Mouse (Mus musculus): ENCODE data around the gene Gpx2. TPM values are rescaled to one million over a fixed set of nuclear protein-coding genes. Genes with fewer than 3 reads are reported as not detected.

The Gpx2 gene
- polyA plus RNA-seq, 1 experiment from 2014 or later, result not detected

GRCm38 (mm10) chr12:76813543-76813942, 18.2 kb upstream of the Gpx2 start:
- Histone ChIP-seq H3K4me1 (ENCODE audit: control insufficient read depth, insufficient read depth, low read length) (peaks cover 9% of the 10 kb centered on the region; the same call in 1 of the 2 replicates), H3K9ac (ENCODE audit: low read length) (no peak overlapping the region)

GRCm38 (mm10) chr12:76811006-76811405, 15.7 kb upstream of the Gpx2 start:
- 91% methylated on average over 4 of the region's 4 CpGs for WGBS
- Histone ChIP-seq H3K27ac (ENCODE audit: low read depth, low read length) (no peak overlapping the region), H3K9me3 (ENCODE audit: control insufficient read depth, low read length) (no peaks in the 10 kb centered on the region), H3K4me2 (no peak overlapping the region), H3K27me3 (ENCODE audit: control insufficient read depth, insufficient read depth, low read length) (no peaks in the 10 kb centered on the region), H3K9ac (ENCODE audit: low read length) (no peak overlapping the region), H3K4me1 (ENCODE audit: control insufficient read depth, insufficient read depth, low read length) (no peaks in the 10 kb centered on the region), H3K36me3 (ENCODE audit: control insufficient read depth, insufficient read depth, low read length) (0 out of 2 replicates have a peak, but pooled peaks cover 2% of the 10 kb centered on the region), H3K4me3 (ENCODE audit: low read depth, low read length) (no peak overlapping the region)
- ATAC-seq (ENCODE audit: low FRiP score), result no peak
- no peak for DNase-seq (ENCODE audit: low spot score, missing footprints)

More at GRCm38 (mm10) chr12:76813543-76813942, 18.2 kb upstream of the Gpx2 start:
- no peaks in the 10 kb centered on the region for H3K27me3 ChIP-seq (ENCODE audit: control insufficient read depth, insufficient read depth, low read length)
- 82% methylated on average over 10 of the region's 10 CpGs for WGBS
- H3K36me3 ChIP-seq (ENCODE audit: control insufficient read depth, insufficient read depth, low read length), result 0 out of 2 replicates have a peak, but pooled peaks cover 2% of the 10 kb centered on the region
- no peak overlapping the region for H3K4me2 ChIP-seq
- DNase-seq (ENCODE audit: low spot score, missing footprints), result no peak
- no peak overlapping the region for H3K4me3 ChIP-seq (ENCODE audit: low read depth, low read length)
- no peak overlapping the region for H3K27ac ChIP-seq (ENCODE audit: low read depth, low read length)
- no peak for ATAC-seq (ENCODE audit: low FRiP score)
- no peaks in the 10 kb centered on the region for H3K9me3 ChIP-seq (ENCODE audit: control insufficient read depth, low read length)

- Histone ChIP-seq H3K27me3 (ENCODE audit: control insufficient read depth, insufficient read depth, low read length) (no peaks in the 10 kb centered on the region), H3K4me1 (ENCODE audit: control insufficient read depth, insufficient read depth, low read length) (no peaks in the 10 kb centered on the region), H3K4me3 (ENCODE audit: low read depth, low read length) (no peak overlapping the region), H3K9me3 (ENCODE audit: control insufficient read depth, low read length) (no peaks in the 10 kb centered on the region), H3K4me2 (no peak overlapping the region), H3K36me3 (ENCODE audit: control insufficient read depth, insufficient read depth, low read length) (0 out of 2 replicates have a peak, but pooled peaks cover 2% of the 10 kb centered on the region), H3K9ac (ENCODE audit: low read length) (no peak overlapping the region), H3K27ac (ENCODE audit: low read depth, low read length) (no peak overlapping the region)
- 95% methylated on average over 5 of the region's 5 CpGs for whole genome bisulfite sequencing
- DNase-seq (ENCODE audit: low spot score, missing footprints) (no peak), ATAC-seq (ENCODE audit: low FRiP score) (no peak)
Measured at GRCm38 (mm10) chr12:76810491-76810890, 15.1 kb upstream of the Gpx2 start.

GRCm38 (mm10) chr12:76807796-76808195, 12.4 kb upstream of the Gpx2 start:
- DNase-seq (ENCODE audit: low spot score, missing footprints) (no peak), ATAC-seq (ENCODE audit: low FRiP score) (no peak)
- 85% methylated on average over 10 of the region's 10 CpGs for WGBS
- Histone ChIP-seq H3K4me1 (ENCODE audit: control insufficient read depth, insufficient read depth, low read length) (no peaks in the 10 kb centered on the region), H3K36me3 (ENCODE audit: control insufficient read depth, insufficient read depth, low read length) (0 out of 2 replicates have a peak, but pooled peaks cover 2% of the 10 kb centered on the region), H3K9me3 (ENCODE audit: control insufficient read depth, low read length) (no peaks in the 10 kb centered on the region), H3K27ac (ENCODE audit: low read depth, low read length) (no peak overlapping the region), H3K4me2 (no peak overlapping the region), H3K9ac (ENCODE audit: low read length) (no peak overlapping the region), H3K27me3 (ENCODE audit: control insufficient read depth, insufficient read depth, low read length) (no peaks in the 10 kb centered on the region), H3K4me3 (ENCODE audit: low read depth, low read length) (no peak overlapping the region)

GRCm38 (mm10) chr12:76805056-76805811, 9.9 kb upstream of the Gpx2 start:
- H3K4me3 ChIP-seq (ENCODE audit: low read depth, low read length), result no peak overlapping the region
- WGBS, result 88% methylated on average over 10 of the region's 10 CpGs
- no peaks in the 10 kb centered on the region for H3K4me1 ChIP-seq (ENCODE audit: control insufficient read depth, insufficient read depth, low read length)
- no peak overlapping the region for H3K4me2 ChIP-seq
- DNase-seq (ENCODE audit: low spot score, missing footprints) (no peak), ATAC-seq (ENCODE audit: low FRiP score) (no peak)
- H3K27ac ChIP-seq (ENCODE audit: low read depth, low read length), result no peak overlapping the region
- H3K27me3 ChIP-seq (ENCODE audit: control insufficient read depth, insufficient read depth, low read length), result no peaks in the 10 kb centered on the region
- no peaks in the 10 kb centered on the region for H3K9me3 ChIP-seq (ENCODE audit: control insufficient read depth, low read length)
- no peak overlapping the region for H3K9ac ChIP-seq (ENCODE audit: low read length)
- H3K36me3 ChIP-seq (ENCODE audit: control insufficient read depth, insufficient read depth, low read length), result no peaks in the 10 kb centered on the region

GRCm38 (mm10) chr12:76803700-76804252, 8.4 kb upstream of the Gpx2 start:
- Histone ChIP-seq H3K9me3 (ENCODE audit: control insufficient read depth, low read length) (no peaks in the 10 kb centered on the region), H3K4me1 (ENCODE audit: control insufficient read depth, insufficient read depth, low read length) (no peaks in the 10 kb centered on the region), H3K27ac (ENCODE audit: low read depth, low read length) (no peak overlapping the region), H3K36me3 (ENCODE audit: control insufficient read depth, insufficient read depth, low read length) (no peaks in the 10 kb centered on the region), H3K27me3 (ENCODE audit: control insufficient read depth, insufficient read depth, low read length) (no peaks in the 10 kb centered on the region), H3K9ac (ENCODE audit: low read length) (no peak overlapping the region), H3K4me2 (no peak overlapping the region), H3K4me3 (ENCODE audit: low read depth, low read length) (no peak overlapping the region)
- DNase-seq (ENCODE audit: low spot score, missing footprints) (peak; percentile 89), ATAC-seq (ENCODE audit: low FRiP score) (peak; percentile 62; the same call in 1 of the 2 replicates)
- WGBS, result 58% methylated on average over 7 of the region's 7 CpGs

- ATAC-seq (ENCODE audit: low FRiP score), result no peak
- WGBS, result 93% methylated on average over 10 of the region's 10 CpGs
Measured at GRCm38 (mm10) chr12:76803028-76803427, 7.7 kb upstream of the Gpx2 start.

GRCm38 (mm10) chr12:76798008-76798720, 2.8 kb upstream of the Gpx2 start:
- WGBS, result 47% methylated on average over 5 of the region's 5 CpGs
- Histone ChIP-seq H3K27ac (ENCODE audit: low read depth, low read length) (no peak overlapping the region), H3K4me2 (no peak overlapping the region), H3K9me3 (ENCODE audit: control insufficient read depth, low read length) (no peaks in the 10 kb centered on the region), H3K4me1 (ENCODE audit: control insufficient read depth, insufficient read depth, low read length) (peaks cover 3% of the 10 kb centered on the region; the same call in 1 of the 2 replicates), H3K4me3 (ENCODE audit: low read depth, low read length) (no peak overlapping the region), H3K27me3 (ENCODE audit: control insufficient read depth, insufficient read depth, low read length) (no peaks in the 10 kb centered on the region), H3K36me3 (ENCODE audit: control insufficient read depth, insufficient read depth, low read length) (no peaks in the 10 kb centered on the region), H3K9ac (ENCODE audit: low read length) (no peak overlapping the region)
- no peak for ATAC-seq (ENCODE audit: low FRiP score)
- no peak for DNase-seq (ENCODE audit: low spot score, missing footprints)

More at GRCm38 (mm10) chr12:76803028-76803427, 7.7 kb upstream of the Gpx2 start:
- no peaks in the 10 kb centered on the region for H3K27me3 ChIP-seq (ENCODE audit: control insufficient read depth, insufficient read depth, low read length)
- no peaks in the 10 kb centered on the region for H3K36me3 ChIP-seq (ENCODE audit: control insufficient read depth, insufficient read depth, low read length)
- no peak for DNase-seq (ENCODE audit: low spot score, missing footprints)
- H3K9me3 ChIP-seq (ENCODE audit: control insufficient read depth, low read length), result no peaks in the 10 kb centered on the region
- no peak overlapping the region for H3K4me2 ChIP-seq
- peaks cover 3% of the 10 kb centered on the region; the same call in 1 of the 2 replicates for H3K4me1 ChIP-seq (ENCODE audit: control insufficient read depth, insufficient read depth, low read length)
- H3K9ac ChIP-seq (ENCODE audit: low read length), result no peak overlapping the region
- H3K27ac ChIP-seq (ENCODE audit: low read depth, low read length), result no peak overlapping the region
- no peak overlapping the region for H3K4me3 ChIP-seq (ENCODE audit: low read depth, low read length)

Measured in midbrain, embryonic 11.5 days (tissue).